Mouse (Mus musculus) megakaryocyte, embryonic 14.5 days (primary cell): Measurements from ENCODE around the gene Gm49394.

Experiments
- FLI1 ChIP-seq: IDR thresholded peaks from 2 replicates; pipeline ENCODE4 v1.6.1; 2012; ENCODE audit warnings: low read length, inconsistent platforms, mixed read lengths
- GATA1 ChIP-seq: IDR thresholded peaks from 3 replicates; pipeline ENCODE4 v1.6.1; 2012; ENCODE audit warnings: mixed read lengths, low read length, inconsistent platforms, borderline replicate concordance

GRCm38 (mm10) chr7:142646676-142647075 is 23.1 kb downstream of the Gm49394 start:
- TF ChIP-seq FLI1 (no peak), GATA1 (no peak)
